ENCODE assay signal across 9 mouse cellular contexts in genomic region chr6:54972929-54973211, GRCm38 (mm10). TPM values are rescaled to one million over a fixed set of nuclear protein-coding genes. Genes with fewer than 3 reads are reported as not detected.
DNase-seq lines count a peak whose midpoint lies in the region; ATAC-seq lines count a peak whose summit lies in the region.
"Had no signal": no experiment of that assay in that cellular context is flagged by ENCODE, and none has a peak within 500 bp of the region (broad histone marks: within the 10 kb centered on the region; RNA-seq: fewer than 3 reads in every experiment).

No protein-coding gene starts in this region.

- WGBS in embryonic facial prominence, embryonic 12.5 days: 12% methylated on average over 5 of the region's 5 CpGs
- 6% methylated on average over 5 of the region's 5 CpGs for WGBS in hindbrain, embryonic 14.5 days
- WGBS in liver, embryonic 13.5 days (ENCODE audit: insufficient replicate concordance): 14% methylated on average over 5 of the region's 5 CpGs
- WGBS in neural tube, embryonic 13.5 days: 16% methylated on average over 5 of the region's 5 CpGs

- DNase-seq in frontal cortex, postnatal 36 days (ENCODE audit: low spot score in 2 of 2): no peak
- peak; percentile 26 for DNase-seq in hindbrain, embryonic 14.5 days (ENCODE audit: low spot score)
- no peak for DNase-seq in liver, embryonic 13.5 days
- no peak for DNase-seq in testis, postnatal 14 days (ENCODE audit: low spot score)

- H3K27ac ChIP-seq in embryonic facial prominence, embryonic 12.5 days: no peak overlapping the region
- H3K27ac ChIP-seq in hindbrain, embryonic 14.5 days: 0 out of 2 replicates have a peak overlapping the region, but pooled peaks have one; percentile 33
- no peak overlapping the region for H3K27ac ChIP-seq in liver, embryonic 13.5 days
- H3K27ac ChIP-seq in neural tube, embryonic 13.5 days (replicated peaks): no peak overlapping the region

- H3K4me1 ChIP-seq in embryonic facial prominence, embryonic 12.5 days: peaks cover 9% of the 10 kb centered on the region; the same call in 1 of the 2 replicates
- no peaks in the 10 kb centered on the region for H3K4me1 ChIP-seq in hindbrain, embryonic 14.5 days (replicated peaks; ENCODE audit: control insufficient read depth, insufficient read depth, low read length)
- peaks cover 6% of the 10 kb centered on the region for H3K4me1 ChIP-seq in liver, embryonic 13.5 days (replicated peaks)
- H3K4me1 ChIP-seq in neural tube, embryonic 13.5 days (replicated peaks): peaks cover 15% of the 10 kb centered on the region

- no peaks in the 10 kb centered on the region for H3K9me3 ChIP-seq in embryonic facial prominence, embryonic 12.5 days
- no peaks in the 10 kb centered on the region for H3K9me3 ChIP-seq in hindbrain, embryonic 14.5 days (ENCODE audit: control insufficient read depth, low read length)
- H3K9me3 ChIP-seq in liver, embryonic 13.5 days (replicated peaks): no peaks in the 10 kb centered on the region
- no peaks in the 10 kb centered on the region for H3K9me3 ChIP-seq in neural tube, embryonic 13.5 days
- H3K9me3 ChIP-seq: G1E had no signal

- ATAC-seq in frontal cortex, adult (ENCODE audit: low TSS enrichment): peak; percentile 64; the same call in 1 of the 2 replicates
- ATAC-seq in embryonic facial prominence, embryonic 12.5 days (ENCODE audit: insufficient number of reproducible peaks, insufficient read depth, low FRiP score, low TSS enrichment): no peak
- ATAC-seq in hindbrain, embryonic 14.5 days (ENCODE audit: low FRiP score): no peak
- no peak for ATAC-seq in liver, embryonic 13.5 days (ENCODE audit: low read depth)
- ATAC-seq in neural tube, embryonic 13.5 days (ENCODE audit: low read depth): no peak
- ATAC-seq in cerebellum, adult (ENCODE audit: insufficient number of reproducible peaks, low FRiP score, low TSS enrichment): no peak

- no peak overlapping the region for H3K9ac ChIP-seq in embryonic facial prominence, embryonic 12.5 days
- H3K9ac ChIP-seq in hindbrain, embryonic 14.5 days: peak overlapping the region; percentile 51; the same call in 1 of the 2 replicates
- peak overlapping the region; percentile 64; the same call in 1 of the 2 replicates for H3K9ac ChIP-seq in liver, embryonic 13.5 days
- no peak overlapping the region for H3K9ac ChIP-seq in neural tube, embryonic 13.5 days

- H3K36me3 ChIP-seq in embryonic facial prominence, embryonic 12.5 days: no peaks in the 10 kb centered on the region
- no peaks in the 10 kb centered on the region for H3K36me3 ChIP-seq in hindbrain, embryonic 14.5 days (replicated peaks; ENCODE audit: control insufficient read depth, insufficient read depth)
- H3K36me3 ChIP-seq in liver, embryonic 13.5 days: no peaks in the 10 kb centered on the region
- no peaks in the 10 kb centered on the region for H3K36me3 ChIP-seq in neural tube, embryonic 13.5 days
- H3K36me3 ChIP-seq: G1E had no signal

- H3K27me3 ChIP-seq in embryonic facial prominence, embryonic 12.5 days: peaks cover 9% of the 10 kb centered on the region
- H3K27me3 ChIP-seq in hindbrain, embryonic 14.5 days (ENCODE audit: control insufficient read depth, insufficient read depth, low read length): peaks cover 16% of the 10 kb centered on the region; the same call in 1 of the 2 replicates
- peaks cover 39% of the 10 kb centered on the region for H3K27me3 ChIP-seq in liver, embryonic 13.5 days
- peaks cover 37% of the 10 kb centered on the region for H3K27me3 ChIP-seq in neural tube, embryonic 13.5 days

- H3K4me3 ChIP-seq in embryonic facial prominence, embryonic 12.5 days: peak overlapping the region; percentile 58; the same call in 1 of the 2 replicates
- H3K4me3 ChIP-seq in hindbrain, embryonic 14.5 days (replicated peaks; ENCODE audit: low read length): peak overlapping the region; percentile 44
- H3K4me3 ChIP-seq in liver, embryonic 13.5 days (replicated peaks): peak overlapping the region; percentile 64
- peak overlapping the region; percentile 58 for H3K4me3 ChIP-seq in neural tube, embryonic 13.5 days

- H3K4me2 ChIP-seq in embryonic facial prominence, embryonic 12.5 days (replicated peaks): peak overlapping the region; percentile 78
- peak overlapping the region; percentile 84 for H3K4me2 ChIP-seq in hindbrain, embryonic 14.5 days (replicated peaks)
- H3K4me2 ChIP-seq in liver, embryonic 13.5 days: peak overlapping the region; percentile 82
- peak overlapping the region; percentile 94 for H3K4me2 ChIP-seq in neural tube, embryonic 13.5 days

RNA-seq across cellular contexts. Expression of gene Nod1, which starts 0.5 kb away (rescaled TPM):
- 4.7 and 5.2 TPM in 2 replicates for polyA plus RNA-seq in embryonic facial prominence, embryonic 12.5 days (2016; fragmentation: Nextera tagmentation; extraction: Ambion mirVana)
- 2.7 and 3.3 TPM in 2 replicates for polyA plus RNA-seq in hindbrain, embryonic 14.5 days (2014; fragmentation: Nextera tagmentation; extraction: Ambion mirVana)
- polyA plus RNA-seq in liver, embryonic 13.5 days (2015; fragmentation: Nextera tagmentation; extraction: Ambion mirVana): 1.5 and 1.9 TPM in 2 replicates
- 2.7 and 3.6 TPM in 2 replicates for polyA plus RNA-seq in neural tube, embryonic 13.5 days (2015; fragmentation: Nextera tagmentation; extraction: Ambion mirVana)

RNA-seq across cellular contexts. Expression of gene Ggct, which starts 19.9 kb away (rescaled TPM):
- polyA plus RNA-seq in embryonic facial prominence, embryonic 12.5 days (2016; fragmentation: Nextera tagmentation; extraction: Ambion mirVana): 9.8 and 12.5 TPM in 2 replicates
- polyA plus RNA-seq in hindbrain, embryonic 14.5 days (2014; fragmentation: Nextera tagmentation; extraction: Ambion mirVana): 14.8 and 15.2 TPM in 2 replicates
- 7.3 and 8.2 TPM in 2 replicates for polyA plus RNA-seq in liver, embryonic 13.5 days (2015; fragmentation: Nextera tagmentation; extraction: Ambion mirVana)
- polyA plus RNA-seq in neural tube, embryonic 13.5 days (2015; fragmentation: Nextera tagmentation; extraction: Ambion mirVana): 16.0 and 18.3 TPM in 2 replicates

Comparison
In these comparisons a context has a peak if more than half of its experiments do, and no peak if none do; other contexts are left out.
1. H3K9ac ChIP-seq: peak in hindbrain, embryonic 14.5 days (single experiment) and liver, embryonic 13.5 days (single experiment); none in embryonic facial prominence, embryonic 12.5 days (single experiment) and neural tube, embryonic 13.5 days (single experiment).
2. Peak in every context shown above with its lines, with median percentiles within 50 percentile points of each other: H3K4me2 ChIP-seq and H3K4me3 ChIP-seq.